Mouse (Mus musculus) C2C12 (cell line): Measurements from ENCODE around the gene Gapdh. TPM values are rescaled to one million over a fixed set of nuclear protein-coding genes. Genes with fewer than 3 reads are reported as not detected.
A peak's percentile ranks its signal among the peaks of the same experiment; 100 is the strongest.

Source experiments
- H3K27me3 ChIP-seq: one replicate; pipeline ENCODE4 v1.6.1; 2011; ENCODE audit not compliant: control insufficient read depth, insufficient read depth, insufficient read length
- H3K36me3 ChIP-seq: one replicate; pipeline ENCODE4 v1.6.1; 2011; ENCODE audit not compliant: control insufficient read depth, insufficient read depth
- H3K4me3 ChIP-seq: one replicate; pipeline ENCODE4 v1.5.1; 2011; ENCODE audit warnings: mild to moderate bottlenecking, control low read depth; ENCODE audit not compliant: poor library complexity, insufficient read depth, severe bottlenecking
- H3K79me2 ChIP-seq: one replicate; pipeline ENCODE4 v1.6.1; 2011; ENCODE audit not compliant: control insufficient read depth, insufficient read depth
- H3K79me3 ChIP-seq: one replicate; pipeline ENCODE4 v1.6.1; 2011; ENCODE audit warnings: low read depth, control low read depth
- H3ac ChIP-seq: one replicate; pipeline ENCODE3; 2011; ENCODE audit warnings: low read depth; ENCODE audit not compliant: control insufficient read depth, insufficient read length
- CEBPB ChIP-seq: IDR thresholded peaks from one replicate; pipeline ENCODE4 v1.6.1; 2011; ENCODE audit warnings: low read depth, mild to moderate bottlenecking, control low read depth, moderate library complexity
- CTCF ChIP-seq: IDR thresholded peaks from one replicate; pipeline ENCODE4 v1.5.1; 2011; ENCODE audit not compliant: control insufficient read depth, insufficient read depth, insufficient read length
- FOSL1 ChIP-seq: IDR thresholded peaks from one replicate; pipeline ENCODE4 v1.8.0; 2011; ENCODE audit warnings: mild to moderate bottlenecking, low read length; ENCODE audit not compliant: poor library complexity, insufficient read depth, severe bottlenecking
- MAX ChIP-seq: IDR thresholded peaks from one replicate; pipeline ENCODE4 v1.6.1; 2011; ENCODE audit warnings: mild to moderate bottlenecking, control low read depth
- MYOD1 ChIP-seq: IDR thresholded peaks from one replicate; pipeline ENCODE4 v1.6.1; 2011; ENCODE audit warnings: low read depth; ENCODE audit not compliant: control insufficient read depth, insufficient read length
- MYOG ChIP-seq: IDR thresholded peaks from one replicate; pipeline ENCODE4 v1.6.1; 2011; ENCODE audit not compliant: control insufficient read depth, insufficient read length; ENCODE audit errors: extremely low read depth
- USF1 ChIP-seq: IDR thresholded peaks from one replicate; pipeline ENCODE4 v1.6.1; 2011; ENCODE audit warnings: low read depth, mild to moderate bottlenecking, control low read depth, moderate library complexity
- long read RNA-seq, 2 experiments: library from polyadenylated mRNA; unstranded; transcript quantifications; one replicate each; pipeline ENCODE4 v2.0.0; 2019 to 2020
- polyA plus RNA-seq: library from polyadenylated mRNA; unstranded; fragments of >200 nt; fragmentation: generic; extraction: Trizol; gene quantifications from one replicate; pipeline ENCODE4 v1.2.1, GENCODE M21; 2012; ENCODE audit warnings: missing spikeins

Gene Gapdh
- 7,334 TPM for polyA plus RNA-seq
- long read RNA-seq, experiment 1, partial matches to known transcripts, result 2 of 9 reads
- long read RNA-seq, experiment 1, other reads (novel, unspliced or antisense), result 7 of 9 reads
- long read RNA-seq, experiment 2, partial matches to known transcripts, result 1 of 20 reads
- long read RNA-seq, experiment 2, other reads (novel, unspliced or antisense), result 15 of 20 reads

- no peak for TF ChIP-seq MAX
- no peak for TF ChIP-seq CEBPB
- no peak for TF ChIP-seq USF1
- TF ChIP-seq MYOG, result no peak
- no peak for TF ChIP-seq FOSL1
- no peak for TF ChIP-seq CTCF
- TF ChIP-seq MYOD1, result no peak
- peaks cover 26% of the 10 kb centered on the region for H3K79me3 ChIP-seq
These were observed at the start of gene Gapdh for GRCm38 (mm10) chr6:125166051-125166751. Gapdh (minus strand) TSS chr6:125166467.

GRCm38 (mm10) chr6:125215148-125215954 is 49.1 kb upstream of the Gapdh start, which contains the start of gene Vamp1:
Vamp1 (plus strand) TSS chr6:125215551.
- Histone ChIP-seq H3K4me3 (peak within 1 kb of the TSS; percentile 43), H3K36me3 (no peaks in the 10 kb centered on the region), H3K79me2 (no peaks in the 10 kb centered on the region), H3K27me3 (peaks cover 13% of the 10 kb centered on the region), H3K79me3 (no peaks in the 10 kb centered on the region), H3ac (peak within 1 kb of the TSS; percentile 74)
- TF ChIP-seq MAX, result peak; percentile 40
- no peak for TF ChIP-seq FOSL1
- no peak for TF ChIP-seq CEBPB
- TF ChIP-seq MYOD1, result peak; percentile 61
- no peak for TF ChIP-seq USF1

More at GRCm38 (mm10) chr6:125166051-125166751, at the start of gene Gapdh:
- H3ac ChIP-seq, result peak within 1 kb of the TSS; percentile 96
- H3K27me3 ChIP-seq, result no peaks in the 10 kb centered on the region
- peak within 1 kb of the TSS; percentile 98 for H3K4me3 ChIP-seq
- H3K36me3 ChIP-seq, result peaks cover 63% of the 10 kb centered on the region
- H3K79me2 ChIP-seq, result peaks cover 44% of the 10 kb centered on the region

GRCm38 (mm10) chr6:125213715-125214114 is 47.4 kb upstream of the Gapdh start:
- H3K79me2 ChIP-seq, result no peaks in the 10 kb centered on the region
- no peak overlapping the region for H3K4me3 ChIP-seq
- TF ChIP-seq CTCF, result no peak
- TF ChIP-seq USF1, result no peak
- TF ChIP-seq MAX, result no peak
- no peak for TF ChIP-seq MYOG
- no peak for TF ChIP-seq FOSL1
- TF ChIP-seq MYOD1, result no peak
- no peak for TF ChIP-seq CEBPB
- H3K36me3 ChIP-seq, result no peaks in the 10 kb centered on the region
- H3ac ChIP-seq, result no peak overlapping the region
- H3K79me3 ChIP-seq, result no peaks in the 10 kb centered on the region
- H3K27me3 ChIP-seq, result peaks cover 13% of the 10 kb centered on the region

- H3K79me3 ChIP-seq, result no peaks in the 10 kb centered on the region
- H3ac ChIP-seq, result no peak overlapping the region
- H3K36me3 ChIP-seq, result no peaks in the 10 kb centered on the region
- no peak overlapping the region for H3K4me3 ChIP-seq
- H3K79me2 ChIP-seq, result no peaks in the 10 kb centered on the region
- peaks cover 13% of the 10 kb centered on the region for H3K27me3 ChIP-seq
- TF ChIP-seq FOSL1 (no peak), MYOD1 (no peak), MAX (no peak), USF1 (no peak), CTCF (no peak), MYOG (no peak), CEBPB (no peak)
These were observed 46.9 kb upstream of the Gapdh start for GRCm38 (mm10) chr6:125213129-125213528.

GRCm38 (mm10) chr6:125212621-125213020 is 46.4 kb upstream of the Gapdh start:
- no peaks in the 10 kb centered on the region for H3K36me3 ChIP-seq
- H3K4me3 ChIP-seq, result no peak overlapping the region
- no peaks in the 10 kb centered on the region for H3K79me3 ChIP-seq
- H3K79me2 ChIP-seq, result no peaks in the 10 kb centered on the region
- TF ChIP-seq MYOD1 (no peak), USF1 (no peak), FOSL1 (no peak), CEBPB (no peak), MAX (no peak), CTCF (no peak), MYOG (no peak)
- no peak overlapping the region for H3ac ChIP-seq
- H3K27me3 ChIP-seq, result peaks cover 13% of the 10 kb centered on the region
